12 mouse cellular contexts compared by ENCODE assay signal in genomic region chr6:10156097-10156496, GRCm38 (mm10).
DNase-seq lines count a peak whose midpoint lies in the region; TF ChIP-seq lines count a peak whose summit lies in the region.
"Had no signal": no experiment of that assay in that cellular context is flagged by ENCODE, and none has a peak within 500 bp of the region (broad histone marks: within the 10 kb centered on the region; RNA-seq: fewer than 3 reads in every experiment).

No protein-coding gene starts in this region.

- DNase-seq in cerebellum, postnatal 10 days: peak; percentile 6 to 35
- no peak for DNase-seq in cerebellum, adult 18-20 months
- DNase-seq in kidney, adult 9 months: peak; percentile 28
- no peak for DNase-seq in kidney, postnatal 36 days
- DNase-seq in 3T3-L1 (ENCODE audit: low read depth, low spot score): peak; percentile 41
- DNase-seq in brain, embryonic 14.5 days (ENCODE audit: low read depth): peak; percentile 59
- DNase-seq in gastrocnemius, adult 18-20 months (ENCODE audit: low spot score): no peak
- no peak for DNase-seq in thymus, postnatal 25 days
- DNase-seq: adrenal gland, adult 8-10 months; kidney, postnatal 4 days; right cerebral cortex, postnatal 14 days; thymus, postnatal 14 days had no signal

- TF ChIP-seq CTCF in brain, embryonic 14.5 days (IDR thresholded peaks at IDR 0.05; ENCODE audit: borderline replicate concordance, extremely low read depth, insufficient read depth, insufficient read length): no peak

- TF ChIP-seq POLR2A in brain, embryonic 14.5 days (IDR thresholded peaks at IDR 0.05; ENCODE audit: borderline replicate concordance, extremely low read depth, insufficient read depth, insufficient read length, poor library complexity, severe bottlenecking): no peak

Comparison
In these comparisons a context has a peak if more than half of its experiments do, and no peak if none do; other contexts are left out.
1. DNase-seq: peak in cerebellum, postnatal 10 days (2 of 2), kidney, adult 9 months (single experiment), 3T3-L1 (single experiment) and brain, embryonic 14.5 days (single experiment); none in cerebellum, adult 18-20 months (0 of 2), kidney, postnatal 36 days (0 of 2), gastrocnemius, adult 18-20 months (single experiment) and thymus, postnatal 25 days (single experiment).